Mouse (Mus musculus): Measurements from ENCODE around the gene Gm17657.

Gene Gm17657

DNA sequence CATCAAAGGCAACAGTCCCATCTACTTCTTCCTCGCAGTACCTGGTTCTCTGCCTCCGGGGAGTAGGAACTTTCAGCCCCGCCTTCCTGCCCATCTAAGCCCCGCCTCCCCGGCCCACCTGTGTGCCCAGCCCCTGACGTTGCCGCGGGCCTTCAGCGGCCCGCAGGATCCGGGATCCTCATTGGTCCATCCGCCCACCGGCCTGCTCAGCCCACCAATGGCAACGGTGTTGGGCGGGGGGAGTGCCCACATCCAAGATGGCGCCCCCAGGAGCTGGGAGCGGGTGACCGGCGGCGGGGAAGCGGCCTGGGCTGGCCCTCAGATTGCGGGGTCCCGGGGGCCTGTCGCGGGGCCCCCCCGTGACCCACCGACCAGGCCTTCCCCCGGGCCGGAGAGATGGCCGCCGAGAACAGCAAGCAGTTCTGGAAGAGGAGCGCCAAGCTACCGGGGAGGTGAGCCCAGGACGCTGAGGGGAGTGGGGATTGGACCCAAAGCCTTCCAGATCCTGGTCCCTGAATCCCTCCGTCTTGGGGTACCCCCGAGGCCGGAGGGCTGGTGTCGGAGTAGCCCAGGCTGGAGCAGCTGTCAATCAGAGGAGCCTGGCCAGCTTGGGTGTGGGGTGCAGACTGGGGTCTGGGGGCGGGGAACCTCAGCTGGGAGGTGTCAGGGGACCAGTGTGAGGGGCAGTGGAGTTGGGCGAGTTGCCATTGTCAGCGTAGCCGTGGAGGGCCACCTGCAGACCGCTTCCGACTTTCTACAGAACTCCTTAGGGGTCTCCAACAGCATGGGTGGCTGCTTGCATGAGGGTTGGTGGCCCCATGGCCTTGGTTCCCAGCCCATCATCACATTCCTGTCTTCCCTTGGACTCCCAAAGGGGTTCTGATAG is at the start of gene Gm17657, which contains the start of gene Tbc1d22b:
Gene Gm17657 (minus strand): TSS at position 96 of the 886 bp plus-strand sequence.
Gene Tbc1d22b (plus strand): TSS at position 243 of the 886 bp plus-strand sequence.
- peak; percentile 81 for DNase-seq (ENCODE audit: low read depth)

GRCm38 (mm10) chr17:29599051-29599450 is 49.6 kb upstream of the Gm17657 start:
- DNase-seq (ENCODE audit: low read depth) = no peak

GRCm38 (mm10) chr17:29596771-29597132 is 47.3 kb upstream of the Gm17657 start:
- DNase-seq (ENCODE audit: low read depth) = no peak

DNA sequence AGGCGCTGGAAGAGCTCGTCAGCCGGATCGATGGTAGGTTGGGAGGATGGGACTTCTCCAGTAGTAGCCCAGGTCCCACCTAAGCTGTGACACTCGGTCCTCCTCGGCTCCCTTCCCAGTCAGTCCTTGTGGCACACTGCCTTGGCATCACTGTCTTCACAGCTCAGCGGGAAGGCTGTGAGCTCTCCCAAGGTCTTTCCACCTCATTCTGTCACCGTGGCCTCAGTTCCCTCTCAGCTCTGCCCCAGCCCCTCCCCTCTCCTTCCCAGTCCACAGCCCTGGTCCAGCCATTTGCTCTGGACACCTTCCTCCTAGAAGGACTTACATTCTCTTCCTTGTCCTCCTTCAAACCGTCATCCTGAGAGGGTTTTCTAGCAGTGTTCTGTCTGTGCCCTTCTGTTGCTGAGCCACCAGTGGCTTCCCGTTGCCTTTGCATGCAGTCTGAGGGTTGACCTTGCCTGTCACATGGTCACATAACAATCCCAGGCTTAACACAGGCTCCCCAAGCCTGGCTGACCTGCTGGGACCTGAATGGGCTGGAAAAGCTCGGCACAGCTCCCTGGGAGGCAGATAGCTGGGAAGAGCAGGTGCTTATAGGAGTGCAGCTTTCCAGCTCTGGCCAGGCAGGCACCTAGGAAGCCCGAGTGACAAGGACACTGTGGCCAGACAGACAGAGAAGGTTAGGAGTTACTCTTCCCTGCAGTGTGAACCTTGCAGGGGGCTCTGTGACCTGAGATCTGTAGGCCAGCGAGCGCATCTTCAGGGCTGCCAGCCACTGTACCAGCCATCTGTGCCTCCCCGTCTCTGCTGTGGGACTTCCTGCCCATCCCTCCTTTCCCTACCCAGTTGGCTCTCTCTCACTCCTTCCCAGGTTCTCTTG is 46.7 kb upstream of the Gm17657 start:
- no peak for DNase-seq (ENCODE audit: low read depth)

DNA sequence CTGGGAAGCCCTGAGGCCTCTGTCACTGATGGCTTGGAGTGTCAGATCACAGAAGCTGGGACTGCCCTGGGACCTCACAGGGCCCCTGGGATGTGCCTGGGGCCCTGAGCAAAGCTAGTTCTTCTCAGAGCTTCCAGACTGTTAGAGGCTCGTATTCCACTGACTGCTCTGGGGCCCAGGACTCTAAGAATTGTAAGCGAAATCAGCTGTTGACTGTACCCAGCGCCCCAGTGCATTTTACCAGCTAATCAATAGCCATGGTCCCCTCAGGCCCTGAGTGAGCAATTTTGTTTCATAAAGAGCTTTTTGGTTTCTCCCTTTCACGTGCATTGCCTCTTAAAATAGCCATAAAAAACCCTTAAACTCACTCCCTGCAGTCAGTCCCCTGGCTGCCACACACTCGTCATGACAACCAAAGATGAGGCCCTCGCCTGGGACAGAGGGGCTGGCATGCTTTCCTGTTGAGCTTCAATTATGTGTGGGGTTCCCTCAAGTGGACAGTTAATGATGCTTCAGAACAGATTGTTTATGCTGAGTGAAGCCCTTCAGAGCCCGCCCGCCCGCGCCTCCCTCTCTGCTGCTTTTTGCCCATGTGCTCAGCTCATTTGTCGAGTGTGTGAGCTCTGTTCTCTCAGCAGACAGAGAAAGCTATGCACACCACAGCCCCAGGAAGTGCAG is 39.9 kb upstream of the Gm17657 start:
- no peak for DNase-seq (ENCODE audit: low read depth)

DNA sequence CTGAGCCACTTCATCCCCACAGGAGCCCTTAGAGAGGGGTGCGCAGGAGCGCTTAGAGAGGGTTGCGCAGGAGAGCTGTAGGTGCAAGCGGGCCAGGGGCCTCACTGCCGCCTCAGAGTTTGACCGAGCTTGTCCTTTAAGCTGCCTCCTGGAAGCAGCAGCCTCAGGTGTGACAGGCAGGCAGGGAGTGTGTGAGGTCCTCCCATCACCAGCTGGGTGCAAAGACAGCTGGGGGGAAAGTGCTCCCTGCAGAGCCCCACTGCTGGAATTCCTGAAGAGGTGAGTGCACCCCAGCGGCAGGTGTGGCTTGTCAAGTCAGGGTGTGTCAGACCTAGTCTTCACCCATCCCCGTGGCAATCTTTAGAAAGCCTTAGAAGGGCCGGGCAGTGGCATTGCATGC is 37.5 kb upstream of the Gm17657 start:
- DNase-seq (ENCODE audit: low read depth) = no peak

DNA sequence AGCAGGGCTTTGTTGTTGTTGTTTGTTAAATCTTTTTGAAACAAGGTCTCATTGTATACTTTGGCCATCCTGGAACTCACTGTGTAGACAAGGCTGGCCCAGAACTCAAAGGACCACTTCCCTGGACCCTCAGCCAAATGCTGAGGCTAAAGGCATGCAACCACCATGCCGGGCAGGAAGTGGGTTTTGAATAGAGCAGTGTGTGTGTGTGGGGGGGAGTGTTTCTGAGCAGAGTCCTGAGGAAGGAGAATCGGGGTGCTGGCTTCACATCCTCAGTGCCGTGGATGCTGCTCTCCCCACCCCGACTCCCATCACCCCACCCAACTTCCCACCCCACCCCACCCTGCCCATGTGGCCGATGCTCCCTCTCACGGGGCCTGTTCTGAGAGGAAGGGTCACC is 36.0 kb upstream of the Gm17657 start:
- DNase-seq (ENCODE audit: low read depth) = no peak

DNA sequence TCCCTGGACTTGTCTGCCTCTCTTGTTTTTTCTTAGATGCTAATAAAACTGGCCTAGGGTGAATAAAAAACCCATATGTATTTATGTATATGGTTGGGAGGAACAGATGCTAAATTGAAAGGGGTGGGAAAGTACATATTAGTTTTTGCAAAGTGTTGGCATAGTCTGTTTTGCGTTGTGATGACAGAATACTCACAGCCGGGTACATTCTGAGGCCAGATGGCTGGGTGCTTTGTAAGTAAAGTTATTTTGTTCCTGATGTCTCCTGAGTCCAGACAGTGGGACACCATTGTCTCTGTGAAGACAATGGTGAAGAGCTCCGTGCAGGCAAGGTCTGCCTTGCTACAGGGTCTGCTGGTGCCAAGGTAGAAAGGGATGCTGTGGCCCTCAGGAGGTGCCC is 35.3 kb upstream of the Gm17657 start:
- no peak for DNase-seq (ENCODE audit: low read depth)

DNA sequence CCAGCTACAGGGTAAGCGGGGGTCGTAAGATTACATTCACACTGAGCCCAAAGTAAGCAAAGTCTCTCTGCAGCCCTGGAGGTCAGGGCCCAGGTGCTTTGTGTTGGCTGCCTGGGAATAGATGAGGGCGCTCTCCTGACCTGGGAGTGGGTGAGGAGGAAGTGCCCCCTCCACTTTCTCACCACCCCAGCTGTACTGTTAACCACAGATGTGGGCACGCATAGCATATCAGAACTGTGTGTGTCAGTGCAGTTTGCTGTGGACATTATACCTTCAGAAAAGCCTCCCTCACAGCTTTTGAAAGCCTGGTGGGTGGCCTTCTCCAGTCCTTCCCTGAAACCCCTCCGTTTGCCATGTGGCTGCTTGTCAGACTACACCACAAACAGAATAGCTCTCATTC is 34.9 kb upstream of the Gm17657 start:
- no peak for DNase-seq (ENCODE audit: low read depth)

DNA sequence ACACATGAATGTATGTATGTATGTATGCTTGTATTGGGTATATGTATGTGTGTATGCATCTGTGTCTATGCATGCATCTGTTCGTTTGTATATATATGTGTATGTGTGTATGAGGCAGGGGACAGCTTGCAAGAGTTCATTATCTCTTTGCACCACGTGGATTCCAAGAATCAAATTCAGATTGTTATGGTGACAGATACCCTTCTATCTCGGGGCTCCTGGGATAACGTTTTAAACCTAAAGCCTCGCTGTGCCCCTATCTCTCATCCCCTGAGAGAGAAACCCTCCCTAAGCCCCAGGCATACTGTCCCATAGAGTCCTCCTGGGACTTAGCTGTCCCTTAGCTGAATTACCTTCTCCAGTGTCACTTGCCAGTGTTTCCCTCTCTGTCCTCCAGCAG is 34.1 kb upstream of the Gm17657 start:
- DNase-seq (ENCODE audit: low read depth) = no peak

DNA sequence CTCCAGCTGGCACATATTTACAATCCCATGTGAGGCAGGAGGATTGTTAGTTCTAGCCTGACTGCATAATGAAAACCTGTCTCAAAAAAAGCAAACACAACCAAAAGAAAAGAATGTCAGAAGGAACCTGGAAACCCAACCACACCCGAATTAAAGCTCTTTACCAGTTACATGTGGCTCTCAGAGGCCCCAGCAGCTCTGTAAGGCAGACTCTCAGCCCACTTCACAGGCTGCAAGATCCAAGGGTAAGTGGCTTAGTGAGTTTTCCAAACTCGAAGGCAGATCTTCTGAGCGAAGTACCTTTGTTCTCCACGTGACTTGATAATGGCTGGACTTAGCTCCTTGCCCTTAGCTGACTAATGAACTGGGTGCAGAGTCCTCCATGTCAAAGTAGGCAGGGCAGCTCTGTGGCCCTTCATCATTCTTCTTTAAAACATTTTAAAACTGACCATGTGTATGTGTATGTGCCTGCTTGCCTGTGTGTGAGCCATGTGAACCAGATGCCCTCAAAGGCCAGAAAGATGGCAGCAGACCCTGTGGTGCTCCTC is 30.2 kb upstream of the Gm17657 start:
- no peak for DNase-seq (ENCODE audit: low read depth)

DNA sequence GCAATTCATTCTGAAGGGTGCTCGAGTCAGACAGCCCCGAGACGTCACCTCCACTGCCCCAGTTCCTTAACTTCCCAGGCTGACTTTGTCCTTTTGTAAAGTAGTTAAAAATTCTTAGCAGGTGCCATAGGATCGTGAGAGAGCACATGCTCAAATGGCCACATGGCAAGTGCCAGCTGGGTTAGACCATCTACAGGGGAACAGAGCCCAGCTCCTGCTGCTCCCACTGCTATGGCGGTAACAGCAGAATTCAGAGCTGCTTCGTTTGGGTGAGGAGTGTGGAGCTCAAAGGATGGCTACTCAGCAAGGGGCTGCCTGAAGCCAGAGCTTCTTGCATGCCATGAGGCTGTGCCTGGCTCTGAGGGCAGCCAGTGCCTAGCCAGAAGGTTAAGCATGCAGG is 20.4 kb upstream of the Gm17657 start:
- no peak for DNase-seq (ENCODE audit: low read depth)

DNA sequence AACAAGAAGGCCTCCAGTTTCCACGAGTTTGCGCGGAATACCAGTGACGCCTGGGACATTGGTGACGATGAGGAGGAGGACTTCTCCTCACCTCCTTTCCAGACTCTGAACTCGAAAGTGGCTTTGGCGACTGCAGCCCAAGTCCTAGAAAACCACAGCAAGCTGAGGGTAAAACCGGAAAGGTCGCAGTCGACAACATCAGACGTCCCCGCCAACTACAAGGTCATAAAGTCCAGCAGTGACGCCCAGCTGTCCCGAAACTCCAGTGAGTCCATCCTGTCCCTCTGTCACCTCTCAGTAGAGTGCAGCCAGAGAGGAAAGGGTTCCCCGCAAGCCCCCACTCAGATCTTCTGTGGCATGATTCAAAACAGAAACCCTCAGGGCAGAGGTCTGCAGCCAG is 19.0 kb upstream of the Gm17657 start:
- no peak for DNase-seq (ENCODE audit: low read depth)

DNA sequence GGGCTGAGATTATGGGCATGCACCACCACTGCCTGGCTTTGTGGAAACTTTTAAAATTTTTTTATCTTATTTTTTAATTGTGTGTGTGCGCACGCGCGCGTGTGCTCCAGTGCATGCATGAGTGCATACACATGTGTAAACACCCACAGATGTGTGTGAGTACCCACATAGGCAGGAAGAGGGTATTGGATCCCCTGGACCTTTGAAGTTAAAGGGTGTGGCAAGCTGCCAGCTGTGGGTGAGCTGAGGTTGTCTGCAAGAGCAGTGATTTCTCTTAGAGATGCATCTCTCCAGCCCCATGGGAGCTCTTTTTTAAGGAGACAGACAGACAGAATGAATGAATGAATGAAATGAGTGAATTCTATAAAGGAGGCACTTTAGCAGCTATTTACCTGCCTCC is 16.1 kb upstream of the Gm17657 start:
- DNase-seq (ENCODE audit: low read depth) = no peak

DNA sequence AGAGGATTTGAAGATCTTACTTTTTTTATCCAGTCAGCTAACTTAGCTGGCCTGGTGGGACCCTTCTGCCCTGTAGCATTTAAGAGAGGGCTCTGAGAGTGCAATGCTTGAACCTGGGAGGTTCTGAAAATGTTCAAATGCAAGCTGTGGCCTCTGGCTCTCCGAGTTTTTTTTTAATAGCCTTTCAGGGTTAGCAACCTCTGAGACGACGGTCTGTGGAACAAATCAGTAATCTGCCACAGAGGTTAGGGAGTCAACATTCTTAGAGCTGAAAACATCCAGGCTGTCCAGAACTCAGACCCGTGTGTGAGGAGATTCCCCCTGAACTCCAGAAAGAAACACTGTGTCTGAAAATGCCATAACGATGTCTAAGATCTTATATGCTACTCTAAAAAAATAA is 9.0 kb upstream of the Gm17657 start:
- no peak for DNase-seq (ENCODE audit: low read depth)

- no peak for DNase-seq (ENCODE audit: low read depth)
Measured at GRCm38 (mm10) chr17:29556893-29557292, 7.5 kb upstream of the Gm17657 start.

GRCm38 (mm10) chr17:29556456-29556855 is 7.0 kb upstream of the Gm17657 start:
- DNase-seq (ENCODE audit: low read depth) = no peak

DNA sequence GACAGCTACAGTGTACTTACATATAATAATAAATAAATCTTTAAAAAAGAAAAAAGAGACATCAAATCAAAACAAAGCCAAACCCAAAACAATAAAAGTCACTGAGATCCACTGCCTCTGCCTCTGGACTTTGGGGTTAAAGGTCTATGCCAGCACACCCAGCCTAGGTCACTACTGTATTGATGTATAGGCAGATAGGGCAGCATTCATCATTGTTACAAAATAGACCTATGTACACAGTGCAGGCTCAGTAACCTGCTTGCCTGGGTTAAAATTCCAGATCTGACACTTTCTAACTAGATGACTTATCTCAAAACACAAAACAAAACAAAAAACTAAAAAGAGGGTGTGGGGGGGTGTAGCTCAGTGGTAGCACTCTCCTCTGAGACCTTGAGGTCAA is 4.7 kb upstream of the Gm17657 start:
- DNase-seq (ENCODE audit: low read depth) = no peak

DNA sequence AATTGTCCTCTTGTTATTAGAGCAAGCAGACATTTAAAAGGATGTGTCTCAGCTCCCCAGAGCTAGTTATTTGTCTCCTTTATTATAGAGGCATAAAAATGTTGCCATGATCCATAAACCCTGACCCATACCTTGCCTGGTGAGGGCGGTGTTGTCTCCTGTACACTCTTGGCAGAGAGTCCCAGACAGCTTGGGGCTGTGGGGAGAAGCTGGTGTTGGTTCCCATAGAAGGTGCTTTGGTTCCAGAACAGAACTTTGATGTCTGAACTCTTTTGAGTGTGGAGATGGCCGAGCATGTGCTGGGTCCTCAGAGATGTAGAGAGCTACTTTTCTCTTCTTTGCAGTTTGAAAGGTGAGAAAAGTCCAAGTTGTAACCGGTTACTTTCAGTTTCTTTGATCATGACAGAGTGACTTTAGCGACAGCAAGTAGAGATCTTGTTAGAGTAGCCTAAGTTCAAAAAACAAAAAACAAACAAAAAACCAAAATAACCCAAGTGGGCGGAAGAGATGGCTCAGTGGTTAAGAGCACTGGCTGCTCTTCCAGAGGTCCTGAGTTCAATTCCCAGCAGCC is 2.8 kb upstream of the Gm17657 start, which contains the start of gene Tmem217:
Gene Tmem217 (minus strand): TSS at position 224 of the 571 bp plus-strand sequence.
- DNase-seq (ENCODE audit: low read depth) = no peak

- no peak for DNase-seq (ENCODE audit: low read depth)
Measured at GRCm38 (mm10) chr17:29551019-29551418, 1.6 kb upstream of the Gm17657 start.

- DNase-seq (ENCODE audit: low read depth) = no peak
Measured at GRCm38 (mm10) chr17:29548994-29549393, 444 bp downstream of the Gm17657 start.

DNA sequence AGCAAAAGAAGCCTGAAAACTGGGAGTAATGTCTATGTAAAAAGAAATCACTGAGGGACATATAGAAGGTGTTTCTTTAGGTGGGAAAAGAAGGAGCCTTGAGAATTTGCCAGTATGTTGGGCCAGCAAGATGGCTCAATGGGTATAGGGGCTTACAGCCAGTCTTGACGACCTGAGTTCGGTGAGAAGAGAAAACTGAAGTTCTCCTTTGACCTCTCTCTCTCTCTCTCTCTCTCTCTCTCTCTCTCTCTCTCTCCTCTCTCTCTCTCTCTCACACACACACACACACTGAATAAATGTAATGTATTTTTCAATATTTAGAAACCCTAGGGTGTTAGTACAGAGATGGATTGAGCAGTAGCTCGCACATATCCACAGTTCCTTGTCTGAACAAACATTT is 944 bp downstream of the Gm17657 start:
- no peak for DNase-seq (ENCODE audit: low read depth)

Measured in fibroblast of lung, adult 2 months (primary cell).